Mouse (Mus musculus): ENCODE results near the gene Stab2.

Gene Stab2

DNA sequence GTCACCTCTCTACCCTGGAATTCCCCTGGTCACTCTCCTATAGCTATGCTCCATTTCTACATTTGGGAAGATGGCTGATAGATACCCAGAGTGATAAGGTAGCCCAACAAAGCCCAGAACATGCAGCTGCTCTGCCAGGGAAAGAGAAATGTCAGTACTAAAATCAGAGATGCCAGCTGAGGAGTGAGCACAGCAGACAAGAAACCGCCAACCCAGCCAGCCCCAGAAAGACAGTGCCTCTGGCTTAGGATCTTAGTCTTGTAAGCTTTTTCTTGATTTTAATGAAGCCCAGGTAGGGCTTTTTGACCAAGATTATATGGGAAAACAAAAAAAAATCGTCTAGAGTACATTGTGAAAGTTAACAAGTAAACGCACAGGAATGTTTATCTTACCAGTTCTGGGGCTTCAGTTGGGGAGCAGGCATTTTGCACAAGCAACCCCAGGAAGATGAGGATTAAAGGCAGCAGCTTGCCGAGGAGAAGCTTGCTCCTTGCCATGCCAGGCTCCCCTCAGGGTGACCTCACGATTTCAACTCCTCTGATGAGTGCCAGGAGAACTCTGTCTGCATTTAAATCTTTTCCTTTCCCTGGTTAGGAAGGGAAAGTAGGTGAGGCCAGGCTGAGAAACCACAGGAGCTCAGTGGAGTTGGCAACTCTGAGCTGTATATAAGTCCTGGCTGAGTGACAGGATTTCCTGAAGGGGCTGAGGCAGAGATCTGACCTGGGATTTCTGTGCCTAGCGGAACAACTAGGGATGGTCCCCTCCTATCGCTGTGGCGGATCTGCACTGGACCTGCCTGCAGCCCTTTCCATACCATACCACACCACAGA is at the start of gene Stab2:
Stab2 (minus strand) TSS at position 641 of the 830 bp plus-strand sequence.
- no peak for DNase-seq (ENCODE audit: low spot score in 2 of 2)

DNA sequence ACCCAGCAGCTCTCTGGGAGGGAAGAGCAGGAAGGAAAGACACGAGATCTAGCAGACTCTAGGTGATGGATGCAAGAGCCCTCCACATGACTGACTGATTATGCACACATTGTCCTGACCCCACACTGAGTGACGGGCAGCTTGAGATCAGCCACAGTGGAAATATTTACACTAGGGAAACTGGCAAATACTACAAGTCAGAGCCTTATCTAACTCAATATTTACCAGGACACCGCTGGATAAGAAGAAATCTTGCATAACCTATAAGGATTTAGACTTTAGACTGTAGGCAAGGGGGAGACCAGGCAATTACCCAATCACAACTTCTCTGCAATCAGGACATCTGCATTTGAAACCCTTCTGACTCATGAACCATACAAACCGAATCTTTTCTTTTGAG is 43.9 kb upstream of the Stab2 start:
- no peak for DNase-seq (ENCODE audit: low spot score in 2 of 2)

DNA sequence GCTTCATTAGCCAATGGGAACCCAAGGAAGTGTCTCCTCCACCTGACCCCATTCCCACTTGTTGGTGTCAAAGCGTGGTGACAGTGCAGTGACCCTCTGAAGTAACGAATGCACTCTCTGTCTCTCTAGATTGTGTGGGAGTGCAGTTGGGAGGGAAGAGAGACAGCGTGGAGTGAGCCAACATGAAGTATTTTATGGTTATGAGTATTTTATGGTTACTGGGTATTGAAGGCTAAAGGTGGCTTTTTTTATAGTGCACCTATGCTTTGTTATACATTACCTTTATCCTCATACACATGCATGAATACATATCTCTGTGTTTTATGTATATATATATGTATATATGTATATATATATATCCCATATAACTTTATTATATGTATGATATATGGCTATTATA is 41.4 kb upstream of the Stab2 start:
- no peak for DNase-seq (ENCODE audit: low spot score in 2 of 2)

DNA sequence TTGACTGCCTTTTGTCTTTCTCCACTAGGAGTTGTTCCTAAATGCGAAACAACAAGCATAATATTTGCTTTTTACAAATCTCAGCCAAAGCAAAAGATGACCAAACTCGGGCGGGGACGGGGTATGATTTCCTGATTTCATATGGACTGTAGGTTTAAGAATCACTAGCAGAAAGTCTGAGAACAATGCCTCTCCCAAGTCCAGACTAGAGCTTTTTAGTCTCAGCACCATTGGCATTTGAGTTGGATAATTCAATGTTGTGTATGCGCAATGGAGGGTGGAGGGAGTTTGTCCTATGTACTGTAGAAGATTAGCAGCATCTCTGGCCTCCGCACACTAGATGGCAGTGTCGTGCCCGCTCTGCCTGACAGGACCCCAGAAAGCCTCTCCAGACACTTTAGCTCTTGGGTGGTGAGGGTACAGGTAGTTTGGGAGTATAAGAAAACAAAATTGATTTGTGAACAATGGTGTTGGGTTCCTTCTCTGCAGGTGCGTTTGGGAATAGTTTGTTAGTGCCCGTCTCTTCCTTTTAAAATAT is 39.2 kb upstream of the Stab2 start:
- no peak for DNase-seq (ENCODE audit: low spot score in 2 of 2)

DNA sequence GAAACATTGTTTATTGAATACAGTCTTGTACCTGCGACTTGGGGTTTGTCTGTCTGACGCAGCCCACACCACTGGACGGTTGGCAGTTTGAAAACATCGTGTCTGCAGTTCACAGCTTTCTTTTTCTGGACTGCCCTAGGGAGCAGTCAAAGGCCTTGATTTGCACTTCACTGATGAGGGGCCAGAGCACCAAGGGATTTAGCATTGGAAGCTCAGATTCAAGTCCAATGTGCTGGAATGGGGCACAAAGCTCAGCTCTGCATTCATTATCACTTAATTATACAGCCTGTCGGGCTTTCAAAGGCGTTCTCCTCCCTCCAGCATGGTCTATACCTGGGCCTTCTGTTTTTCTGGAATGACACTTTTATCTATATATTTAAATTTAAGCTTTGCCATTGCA is 38.6 kb upstream of the Stab2 start:
- DNase-seq (ENCODE audit: low spot score in 2 of 2): no peak

DNA sequence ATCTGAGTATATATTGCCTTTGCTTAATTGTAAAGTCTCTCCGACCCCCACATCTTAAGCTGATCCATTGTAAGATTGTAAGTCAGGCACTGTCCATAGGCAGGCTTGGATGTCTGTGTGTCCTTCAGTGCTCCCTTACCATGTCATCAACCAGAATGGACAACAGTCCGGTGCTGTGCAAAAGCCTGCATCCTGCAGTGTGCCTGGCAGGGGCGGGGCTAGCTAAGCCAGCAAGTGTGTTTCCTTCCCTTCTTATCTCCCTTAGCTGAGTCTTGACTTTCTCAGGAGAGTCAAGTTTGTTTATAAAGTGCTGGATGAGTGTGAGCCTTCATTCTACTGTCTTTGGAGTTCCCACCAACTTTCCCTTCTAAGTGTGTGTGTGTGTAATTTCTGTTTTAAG is 37.4 kb upstream of the Stab2 start:
- no peak for DNase-seq (ENCODE audit: low spot score in 2 of 2)

DNA sequence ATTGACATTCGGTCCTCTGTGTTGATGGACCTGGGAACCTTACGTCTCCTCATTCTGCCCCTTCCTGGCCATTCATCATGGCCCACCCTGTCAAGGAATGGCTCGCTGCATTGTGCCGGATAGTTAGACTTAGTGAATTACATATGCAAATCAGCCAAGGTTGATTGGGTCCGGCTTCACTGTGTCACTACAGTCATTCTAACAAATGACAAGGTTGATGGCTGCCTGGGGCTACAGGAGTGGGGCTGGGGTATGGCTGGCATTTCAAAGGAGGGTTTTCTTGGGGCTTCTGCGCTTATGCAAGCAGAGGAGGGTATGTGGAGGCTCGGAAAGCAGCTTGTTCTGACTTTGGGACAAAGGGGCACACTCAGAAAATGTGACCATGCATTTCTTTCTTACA is 33.4 kb upstream of the Stab2 start:
- DNase-seq (ENCODE audit: low spot score in 2 of 2): no peak

DNA sequence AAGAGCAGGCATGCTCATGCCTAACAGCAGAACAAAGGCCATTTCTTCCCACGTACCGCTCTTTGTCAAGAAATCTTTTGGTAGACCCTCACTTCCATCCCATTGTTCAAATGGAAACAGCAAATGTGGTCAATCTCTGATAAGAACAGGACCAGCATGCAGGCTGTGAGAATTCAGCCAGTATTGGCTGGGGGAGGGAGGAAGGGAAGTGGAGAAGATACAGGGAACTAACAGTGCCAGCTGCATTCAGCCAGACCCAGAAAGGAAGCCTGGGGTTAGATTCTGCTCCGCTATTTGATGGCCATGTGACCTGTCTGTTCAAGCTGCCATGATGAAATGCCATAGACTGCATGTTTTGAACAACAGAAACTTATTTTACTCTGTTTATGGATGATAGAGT is 32.0 kb upstream of the Stab2 start:
- no peak for DNase-seq (ENCODE audit: low spot score in 2 of 2)

DNA sequence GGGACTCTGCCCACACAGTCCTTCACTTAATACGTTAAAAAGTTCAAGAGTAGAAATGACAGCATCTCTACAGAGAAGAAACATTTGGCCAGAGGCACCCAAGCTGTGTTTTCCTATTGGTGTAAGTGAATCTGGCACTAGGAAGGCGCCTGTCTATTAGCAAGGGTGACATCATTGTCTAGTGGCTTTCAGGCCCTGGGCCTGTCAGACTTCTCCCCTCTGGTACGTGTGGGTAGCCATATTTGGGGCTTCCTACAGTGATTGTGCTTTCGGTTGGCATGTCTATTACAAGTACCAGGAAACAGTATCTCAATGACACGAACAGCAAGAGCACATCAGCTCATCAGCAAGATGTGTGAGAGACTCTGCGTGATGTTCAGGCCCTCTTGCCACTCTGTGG is 31.5 kb upstream of the Stab2 start:
- DNase-seq (ENCODE audit: low spot score in 2 of 2): no peak

DNA sequence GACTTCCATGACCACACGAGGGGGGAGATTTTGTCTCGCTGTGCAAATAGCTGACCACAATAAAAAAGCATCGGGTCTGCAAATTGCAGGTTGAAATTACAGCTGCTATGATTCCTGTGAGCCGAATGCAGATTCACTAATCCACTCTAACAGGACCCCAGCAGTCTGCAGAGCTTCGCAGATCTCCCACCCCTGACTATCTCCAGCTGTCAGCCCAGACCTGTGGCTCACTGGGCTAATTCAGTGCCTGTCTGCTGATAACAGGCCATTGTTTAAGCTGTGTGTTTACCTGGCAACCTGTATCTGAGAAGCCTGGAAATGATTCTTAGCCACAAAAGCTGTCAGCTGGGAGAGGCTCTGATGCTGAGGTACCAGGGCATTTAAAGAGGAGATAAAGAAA is 29.2 kb upstream of the Stab2 start:
- no peak for DNase-seq (ENCODE audit: low spot score in 2 of 2)

DNA sequence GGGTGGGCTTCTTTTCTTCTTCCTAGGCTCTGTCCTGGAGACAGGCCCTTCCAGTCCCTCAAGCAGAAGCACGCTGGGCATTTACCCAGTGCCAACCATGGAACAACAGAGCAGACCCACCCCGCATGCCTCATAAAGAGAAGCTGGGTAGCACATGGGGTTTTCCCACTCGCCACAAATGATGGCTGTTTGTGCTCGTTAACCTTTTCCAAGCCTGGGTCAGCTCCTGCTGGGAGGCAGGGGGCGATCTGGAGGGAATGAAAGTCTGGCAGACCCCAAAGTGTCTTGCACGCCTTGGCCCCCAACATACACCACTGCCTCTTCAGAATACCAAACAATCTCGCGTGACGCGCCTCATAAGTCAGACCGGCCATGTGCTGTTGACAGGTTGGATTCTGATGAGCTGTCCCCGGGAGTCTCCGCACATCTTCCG is 28.5 kb upstream of the Stab2 start:
- DNase-seq (ENCODE audit: low spot score in 2 of 2): no peak

DNA sequence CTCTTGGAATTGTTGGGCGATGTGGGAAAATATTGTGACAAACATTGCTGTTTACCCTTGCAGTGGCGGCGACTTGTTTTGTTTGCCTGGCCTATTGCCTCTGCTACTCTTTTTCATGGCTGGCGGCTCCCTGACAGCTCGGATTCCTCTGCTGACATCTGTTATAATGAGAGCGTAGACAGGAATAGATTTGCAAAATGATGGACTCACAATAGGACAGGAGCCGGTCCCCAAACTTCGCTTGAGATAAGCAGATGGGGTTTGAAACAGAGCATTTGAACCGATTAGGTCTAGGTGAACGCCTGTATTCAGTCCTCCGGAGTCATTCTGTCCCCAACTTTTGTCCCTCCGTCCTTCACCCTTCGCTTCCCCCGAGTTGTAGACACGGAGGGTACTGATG is 28.0 kb upstream of the Stab2 start:
- no peak for DNase-seq (ENCODE audit: low spot score in 2 of 2)

DNA sequence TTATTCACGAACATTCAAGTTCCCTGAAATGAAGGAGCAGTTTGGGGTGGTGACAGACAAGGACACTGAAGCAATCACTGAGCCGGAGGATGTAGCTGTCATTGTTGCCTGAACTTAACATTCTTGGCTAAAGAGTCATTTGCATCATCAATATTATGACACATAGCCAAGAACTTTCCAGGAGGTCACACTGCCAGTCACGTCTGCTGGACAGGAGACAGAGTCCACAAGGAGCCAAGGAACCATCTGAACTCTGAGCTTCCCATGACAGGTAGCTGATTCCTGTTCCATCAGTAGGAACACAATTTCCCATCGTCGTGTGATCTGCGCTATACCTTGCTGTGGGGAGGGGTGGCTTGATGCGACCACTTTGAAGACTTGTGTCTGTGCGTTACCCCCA is 24.9 kb upstream of the Stab2 start:
- no peak for DNase-seq (ENCODE audit: low spot score in 2 of 2)

DNA sequence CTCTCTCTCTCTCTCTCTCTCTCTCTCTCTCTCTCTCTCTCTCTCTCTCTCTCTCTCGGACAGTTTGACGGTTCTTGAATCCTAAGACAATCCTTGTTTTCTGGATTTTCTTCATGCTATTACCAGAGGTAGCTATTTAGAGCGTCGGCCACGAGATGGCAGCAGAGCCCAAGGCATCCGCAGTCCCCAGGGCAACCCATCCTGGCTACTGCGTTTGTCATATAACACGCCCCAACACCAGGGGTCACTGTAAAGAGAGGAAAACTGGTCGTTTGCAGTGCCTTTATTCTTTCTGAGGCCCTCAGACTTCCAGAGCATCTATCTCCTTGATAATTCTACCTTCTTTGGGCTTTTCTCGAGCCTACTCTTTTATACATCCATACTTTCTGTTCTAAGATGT is 17.1 kb upstream of the Stab2 start:
- DNase-seq (ENCODE audit: low spot score in 2 of 2): peak; percentile 13 to 40

DNA sequence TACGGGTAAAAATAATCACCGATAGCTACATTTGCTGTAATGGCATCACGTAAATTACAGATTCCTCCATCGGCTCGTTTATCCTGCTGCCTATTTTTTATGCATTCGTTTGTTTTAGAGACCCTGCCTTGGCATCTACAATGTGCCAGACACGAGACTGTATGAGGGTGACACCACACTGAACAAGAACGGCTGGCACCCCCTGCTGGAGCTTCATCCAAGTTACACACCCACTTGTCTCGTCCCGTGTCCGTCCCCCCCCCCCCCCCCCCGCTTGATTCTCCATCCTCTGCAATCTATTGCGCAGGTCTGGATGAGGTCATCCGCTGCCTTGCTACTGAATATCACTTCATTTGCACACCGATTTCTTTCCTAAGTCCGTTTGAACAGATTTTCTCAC is 12.9 kb upstream of the Stab2 start:
- no peak for DNase-seq (ENCODE audit: low spot score in 2 of 2)

DNA sequence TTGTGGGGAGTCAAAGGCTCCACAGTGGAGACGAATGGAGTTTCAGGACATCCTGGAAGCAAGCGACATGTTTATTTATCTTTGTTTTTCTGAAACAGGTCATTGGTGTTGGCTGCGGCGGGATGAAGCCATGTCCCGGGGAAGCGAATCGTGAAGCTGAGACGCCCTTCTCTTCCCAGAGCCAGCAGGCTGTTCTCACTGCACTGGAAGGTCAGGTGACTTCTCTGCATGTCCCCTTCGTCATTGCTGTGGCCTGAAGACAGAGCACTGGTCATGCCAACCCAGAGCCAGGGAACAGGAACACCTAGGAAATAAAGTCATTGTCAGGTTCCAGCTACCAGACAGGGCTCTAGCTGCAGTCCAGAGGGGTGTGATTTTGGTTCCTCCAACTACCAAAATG is 11.1 kb upstream of the Stab2 start:
- DNase-seq (ENCODE audit: low spot score in 2 of 2): no peak

DNA sequence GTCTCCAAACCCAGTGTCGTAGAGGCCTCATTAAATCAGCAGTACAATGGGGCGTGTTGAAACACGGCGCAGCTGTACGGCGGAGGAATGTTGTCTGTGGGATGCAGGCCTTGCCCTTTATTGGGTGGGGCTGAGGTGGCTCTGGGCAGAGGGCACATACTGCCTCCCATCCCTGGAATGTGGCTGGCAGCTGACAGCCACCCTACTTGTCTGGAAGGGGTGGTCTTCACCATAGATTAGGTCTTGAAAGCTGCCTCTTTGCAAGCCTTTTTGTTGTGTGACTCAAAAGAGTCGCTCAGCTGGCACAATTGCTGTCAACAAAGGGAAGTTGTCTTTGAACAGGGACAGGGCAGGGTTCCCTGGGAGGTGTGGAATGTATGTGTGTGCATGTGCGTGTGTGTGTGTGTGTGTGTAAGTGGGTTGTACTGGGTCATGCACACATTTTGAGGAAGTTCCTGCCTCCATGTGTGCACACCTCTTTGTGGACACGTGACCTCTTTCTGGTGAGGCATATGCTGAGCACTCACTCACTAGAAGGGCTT is 8.4 kb upstream of the Stab2 start:
- DNase-seq (ENCODE audit: low spot score in 2 of 2): no peak

DNA sequence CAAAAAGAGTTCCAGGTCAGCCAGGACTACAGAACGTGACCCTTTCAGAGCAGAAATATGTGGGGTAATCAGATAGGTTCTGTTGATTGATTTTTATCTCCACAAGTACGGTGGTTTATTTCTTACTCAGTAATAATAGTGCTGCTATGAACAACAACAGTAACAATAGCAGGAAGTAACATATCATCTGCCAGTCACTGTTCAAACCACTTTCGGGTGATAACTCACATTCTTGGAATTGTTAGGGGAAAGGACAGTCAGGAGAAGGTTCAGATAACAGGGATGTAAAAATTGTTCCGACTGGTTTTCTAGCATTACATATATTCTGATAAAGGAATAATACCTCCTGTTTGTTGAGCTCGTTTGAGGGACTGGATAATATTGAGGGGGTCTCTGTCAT is 7.6 kb upstream of the Stab2 start:
- no peak for DNase-seq (ENCODE audit: low spot score in 2 of 2)

DNA sequence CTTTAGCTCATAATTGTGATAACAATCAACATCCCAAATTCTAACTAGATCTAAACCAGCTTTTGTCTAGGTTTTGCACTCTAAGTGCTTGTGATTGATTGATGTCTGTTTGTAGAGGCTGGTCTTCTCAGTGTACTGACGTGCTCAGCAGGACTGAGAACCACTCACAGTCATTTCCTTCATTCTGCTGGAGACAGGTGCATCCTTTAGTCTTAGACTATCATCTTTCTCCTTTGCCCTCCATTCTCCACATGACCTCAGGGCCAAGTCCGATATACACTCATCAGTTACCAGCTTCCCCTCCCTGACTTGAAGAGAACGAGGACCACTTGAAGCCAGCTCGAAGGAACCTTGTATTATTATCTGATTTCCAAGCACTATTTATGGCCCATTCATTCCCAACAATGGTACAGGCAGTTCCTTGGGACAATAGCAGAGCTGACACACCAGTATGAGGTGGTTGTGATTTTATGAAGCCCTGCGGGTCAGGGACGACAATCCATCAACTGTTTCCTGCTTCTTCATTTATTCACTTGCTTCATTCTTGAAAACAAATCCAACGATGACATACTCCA is 6.7 kb upstream of the Stab2 start:
- no peak for DNase-seq (ENCODE audit: low spot score in 2 of 2)

DNA sequence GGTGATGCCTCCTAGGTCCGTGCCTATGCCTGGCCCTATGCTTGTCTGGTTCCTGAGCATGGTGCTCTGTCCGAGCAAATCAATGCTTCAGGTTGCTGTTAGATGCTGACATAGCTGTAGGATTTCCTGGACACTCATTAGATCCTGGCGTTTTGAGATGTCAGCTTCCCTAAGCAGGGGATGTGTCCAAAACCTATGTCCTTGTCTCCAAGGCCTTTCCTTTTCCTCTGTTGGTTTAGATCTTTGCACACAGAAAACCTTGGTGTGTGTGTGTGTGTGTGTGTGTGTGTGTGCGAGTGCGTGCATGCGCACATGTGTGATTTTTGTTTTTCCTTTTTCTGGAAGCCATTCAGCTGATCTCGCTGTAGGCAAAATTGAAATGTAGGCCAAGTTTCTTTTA is 4.3 kb upstream of the Stab2 start:
- DNase-seq (ENCODE audit: low spot score in 2 of 2): no peak

DNA sequence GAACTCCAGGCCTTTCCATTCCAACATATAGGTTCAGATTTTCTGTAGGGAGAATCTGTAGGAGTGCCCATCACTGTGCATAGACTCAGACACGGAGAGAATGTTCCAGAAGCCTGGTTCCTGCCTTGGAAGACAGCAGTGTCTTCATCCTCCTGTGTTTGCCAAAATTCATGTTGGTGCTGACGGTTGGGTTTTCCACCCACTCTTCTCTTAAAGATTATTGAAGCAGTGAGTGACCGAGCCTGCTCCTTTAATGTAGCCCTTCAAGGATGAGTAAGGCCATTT is 332 bp upstream of the Stab2 start:
- no peak for DNase-seq (ENCODE audit: low spot score in 2 of 2)

DNA sequence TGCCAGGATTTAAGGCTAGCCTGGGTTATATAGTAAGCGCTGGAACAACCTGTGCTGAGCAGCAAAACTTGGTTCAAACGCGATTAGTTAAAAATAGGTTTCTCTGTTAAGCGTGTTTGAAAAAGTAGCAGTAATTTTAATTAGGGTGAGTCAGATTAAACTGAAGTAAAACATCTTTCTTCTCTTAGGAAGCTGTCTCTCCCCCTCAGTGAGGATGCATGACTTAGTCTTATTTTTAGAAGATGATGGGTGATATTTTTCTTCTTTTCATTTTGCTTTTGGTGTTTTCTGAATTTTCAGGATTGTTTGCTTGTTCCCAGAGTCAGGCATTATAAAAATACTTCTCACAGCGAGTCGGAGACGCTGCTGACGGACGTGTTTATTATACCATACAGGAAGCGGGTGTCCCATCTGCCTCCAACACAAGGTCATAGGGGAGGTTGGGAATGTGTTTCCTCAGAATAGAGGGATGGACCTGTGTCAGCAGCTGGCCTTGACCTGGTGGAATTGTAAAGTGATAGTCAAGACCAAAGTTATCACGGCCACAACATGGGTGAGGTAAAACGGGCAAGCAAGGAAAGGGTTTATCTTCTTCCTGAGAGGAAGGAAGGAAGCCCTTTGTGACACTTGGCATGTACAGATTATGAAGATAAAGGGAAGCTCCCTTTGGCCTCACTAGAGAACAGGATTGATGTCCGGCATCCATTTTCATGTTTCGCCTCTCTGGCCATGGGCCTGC is 15.4 kb downstream of the Stab2 start:
- DNase-seq (ENCODE audit: low spot score in 2 of 2): no peak

DNA sequence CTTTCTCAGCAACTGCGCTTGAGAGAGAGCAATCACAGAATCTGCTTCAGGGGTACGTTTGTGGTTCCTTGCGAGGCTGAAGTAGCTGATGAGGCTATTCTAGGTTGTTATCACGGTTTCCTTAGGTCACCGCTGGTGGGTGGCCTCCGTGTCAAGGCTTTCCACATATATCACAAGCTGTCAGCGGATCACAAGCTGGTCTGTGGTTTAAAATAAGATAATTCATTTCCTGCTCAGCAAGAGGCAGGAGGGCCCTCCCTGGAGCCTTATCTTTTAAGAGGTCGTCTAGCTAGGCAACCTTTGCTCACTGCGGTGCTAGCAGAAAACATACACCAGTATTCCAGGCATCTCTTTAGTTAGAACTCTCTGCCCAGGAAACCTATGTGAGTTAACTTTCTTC is 17.2 kb downstream of the Stab2 start:
- no peak for DNase-seq (ENCODE audit: low spot score in 2 of 2)

Data from heart, adult 9 months (tissue).